Mouse (Mus musculus): ENCODE measurements around the gene Nacc1.
A peak's percentile ranks its signal among the peaks of the same experiment; 100 is the strongest.
"Not testable (repeated sequence)": the region's sequence is repeated elsewhere in the genome, so short reads cannot be mapped to it uniquely, and the experiment has no call there.

The Nacc1 gene

DNA sequence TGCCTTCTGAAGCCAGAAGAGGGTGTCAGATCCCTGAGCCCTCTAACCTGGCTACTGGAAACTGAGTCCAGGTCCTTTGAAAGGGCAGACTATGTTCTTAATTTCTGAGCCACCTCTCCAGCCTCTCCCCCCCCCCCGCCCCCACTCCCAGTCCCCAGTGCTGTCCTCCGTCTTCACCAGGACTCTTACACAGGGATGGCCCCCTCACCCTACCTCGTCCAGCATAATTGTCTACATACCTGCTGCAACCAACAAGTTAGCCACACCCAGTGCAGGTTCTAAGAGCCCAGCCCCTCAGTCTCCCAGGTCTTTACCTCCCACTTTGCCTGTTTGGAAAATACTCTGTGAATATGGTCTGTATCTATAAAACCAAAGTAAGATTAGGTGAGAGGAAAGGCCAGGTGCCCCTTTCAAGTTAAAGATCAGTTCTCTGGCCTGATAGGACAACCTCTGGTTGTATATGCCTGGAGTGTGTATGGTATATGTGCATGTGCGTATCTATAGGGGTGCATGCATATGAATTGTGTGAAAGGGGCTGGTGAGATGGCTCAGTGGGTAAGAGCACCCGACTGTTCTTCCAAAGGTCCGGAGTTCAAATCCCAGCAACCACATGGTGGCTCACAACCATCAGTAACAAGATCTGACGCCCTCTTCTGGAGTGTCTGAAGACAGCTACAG, 46.9 kb downstream of the Nacc1 start:
- no peak for DNase-seq (ENCODE audit: low read depth, low spot score)

DNA sequence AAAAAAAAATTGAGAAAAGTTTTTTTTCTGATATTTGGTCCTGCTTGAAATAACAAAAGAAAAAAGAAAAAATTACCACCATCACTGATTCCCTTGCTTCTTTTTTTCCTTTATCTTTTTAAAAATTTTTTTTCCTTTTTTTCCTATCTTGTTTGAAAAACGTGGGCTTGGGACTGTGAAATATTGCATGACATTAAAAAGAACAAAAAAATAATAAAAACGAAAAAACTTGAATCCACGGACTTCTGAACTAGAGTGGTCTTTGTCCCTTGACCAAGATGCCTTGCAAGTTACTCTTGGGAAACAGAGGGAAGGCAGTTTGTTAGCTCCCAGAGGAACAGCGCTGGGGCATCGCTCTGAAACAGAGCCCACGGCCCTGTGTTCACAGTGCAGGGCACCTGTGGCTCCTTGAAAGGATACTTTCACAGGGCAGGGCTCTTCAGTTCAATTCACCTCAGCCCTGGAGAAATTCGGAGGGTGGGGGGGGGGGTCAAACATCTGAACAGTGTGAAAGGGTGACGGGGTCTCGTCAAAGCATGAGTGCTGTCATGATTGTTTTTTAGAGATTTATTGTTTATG, 47.6 kb downstream of the Nacc1 start:
- no peak for DNase-seq (ENCODE audit: low read depth, low spot score)

DNA sequence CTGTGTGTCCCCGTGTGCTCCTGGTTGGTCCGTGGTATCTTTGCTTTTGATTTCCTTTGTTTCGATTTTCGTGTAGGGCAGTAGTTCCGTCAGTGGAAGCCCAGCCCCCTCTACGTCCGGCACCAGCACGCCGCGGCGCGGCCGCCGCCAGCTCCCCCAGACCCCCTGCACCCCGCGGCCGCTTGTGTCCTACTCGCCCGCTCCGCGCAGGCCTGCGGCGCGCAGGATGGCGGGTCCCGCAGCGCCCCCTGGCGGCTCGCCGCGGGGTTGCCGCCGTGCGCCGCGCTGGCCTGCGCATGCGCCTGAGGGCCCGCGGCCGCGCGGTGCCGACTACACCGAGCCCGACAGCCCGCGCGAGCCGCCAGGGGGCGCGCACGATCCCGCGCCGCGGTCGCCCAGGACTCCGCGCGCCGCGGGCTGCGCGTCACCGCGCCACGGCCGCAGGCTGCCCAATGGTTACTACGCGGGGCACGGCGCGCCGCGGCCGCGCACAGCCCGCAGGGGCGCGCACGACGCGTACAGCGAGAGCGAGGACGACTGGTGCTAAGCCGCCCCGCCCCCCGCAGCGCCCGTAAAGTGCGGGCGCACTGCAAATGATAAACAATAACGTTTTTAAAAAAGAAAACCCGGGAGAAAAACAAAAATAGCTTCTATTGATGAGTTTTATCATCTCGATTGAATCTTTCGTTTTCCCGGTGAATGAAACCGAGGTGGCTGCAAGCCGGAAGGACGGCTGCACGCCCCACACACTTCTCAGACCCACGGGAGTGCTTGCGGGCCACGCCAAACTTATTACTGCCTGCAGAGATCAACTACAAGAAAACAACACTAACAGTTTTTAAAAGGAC, 48.3 kb downstream of the Nacc1 start:
- DNase-seq (ENCODE audit: low read depth, low spot score) = peak; percentile 96

DNA sequence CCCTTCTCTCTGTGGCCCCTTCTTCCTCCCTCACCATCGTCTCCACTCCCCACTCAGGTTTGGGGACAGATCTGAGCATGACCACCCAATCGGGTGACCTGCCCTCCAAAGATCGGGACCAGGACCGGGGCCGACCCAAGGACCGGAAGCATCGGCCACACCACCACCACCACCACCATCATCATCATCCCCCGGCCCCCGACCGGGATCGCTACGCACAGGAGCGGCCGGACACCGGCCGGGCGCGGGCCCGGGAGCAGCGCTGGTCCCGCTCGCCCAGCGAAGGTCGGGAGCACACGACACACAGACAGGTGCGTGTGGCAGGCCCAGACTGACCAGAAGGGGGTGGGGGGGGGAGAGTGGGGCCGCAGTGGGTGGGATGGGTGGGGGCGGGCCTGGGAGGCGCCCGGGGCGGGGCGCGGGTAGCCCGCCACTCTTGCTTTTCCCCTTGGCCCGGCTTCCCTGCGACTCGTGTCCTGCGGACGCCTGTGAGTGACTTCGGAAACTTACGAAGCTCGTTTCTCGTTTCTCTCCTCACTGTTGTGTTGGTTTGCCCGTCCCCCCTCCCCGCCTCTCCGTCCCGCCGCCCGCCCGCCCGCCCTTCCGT, 49.0 kb downstream of the Nacc1 start:
- peak; percentile 33 for DNase-seq (ENCODE audit: low read depth, low spot score)

DNA sequence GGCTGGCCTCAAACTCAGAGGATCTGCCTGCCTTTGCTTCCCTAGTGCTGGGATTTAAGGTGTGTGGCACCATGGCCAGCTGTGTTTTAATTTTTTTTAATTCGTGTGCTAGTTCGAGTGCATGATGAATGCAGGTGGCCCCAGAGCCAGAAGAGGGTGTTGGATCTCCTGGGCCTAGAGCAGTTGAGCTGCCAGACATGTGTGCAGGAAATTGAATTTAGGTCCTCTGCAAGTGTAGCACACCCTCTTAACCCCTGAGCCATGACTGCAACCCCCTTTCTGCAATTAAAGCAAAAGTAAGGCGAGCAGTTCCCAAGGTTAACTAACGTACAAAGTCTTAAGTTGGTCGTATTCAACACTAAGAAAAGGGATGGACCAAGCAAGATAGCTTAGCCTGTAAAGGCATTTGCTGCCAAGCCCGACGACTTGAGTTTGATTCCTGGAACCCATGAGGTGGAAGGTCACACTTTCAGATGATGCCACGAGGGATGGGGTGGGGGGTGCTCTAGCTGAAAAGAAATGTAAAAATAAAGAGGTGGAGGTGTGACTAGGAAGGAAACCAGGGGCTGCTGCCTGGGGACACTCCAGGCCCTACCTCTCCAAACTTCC, 49.6 kb downstream of the Nacc1 start:
- DNase-seq (ENCODE audit: low read depth, low spot score) = peak; percentile 56

DNA sequence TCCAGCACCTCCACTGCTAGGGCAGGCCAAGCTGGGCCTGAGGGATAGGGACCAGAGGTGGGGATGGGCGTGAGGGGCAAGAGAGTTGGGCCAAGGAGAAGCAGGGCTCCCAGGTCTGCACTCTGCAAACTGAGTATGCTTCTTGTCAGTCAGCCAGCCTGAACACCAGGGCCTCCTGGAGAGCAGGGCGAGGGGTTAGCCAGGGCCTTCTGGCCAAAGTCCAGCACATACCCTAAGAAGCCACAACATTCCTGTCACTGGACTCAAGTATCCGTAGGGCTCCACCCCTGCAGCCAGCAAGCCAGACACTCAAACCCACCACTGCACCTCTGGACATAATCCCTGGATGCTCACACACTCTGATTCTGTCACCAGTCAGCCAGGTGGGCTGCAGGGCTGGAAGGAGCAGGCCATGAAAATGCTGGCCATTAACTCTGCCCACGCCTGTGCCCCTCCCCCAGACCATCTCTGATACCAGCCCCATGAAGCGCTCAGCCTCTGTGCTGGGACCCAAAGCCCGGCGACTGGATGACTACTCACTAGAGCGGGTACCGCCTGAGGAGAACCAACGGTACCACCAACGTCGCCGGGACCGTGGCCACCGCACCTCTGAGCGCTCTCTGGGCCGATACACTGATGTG, 51.5 kb downstream of the Nacc1 start:
- no peak for DNase-seq (ENCODE audit: low read depth, low spot score)

DNA sequence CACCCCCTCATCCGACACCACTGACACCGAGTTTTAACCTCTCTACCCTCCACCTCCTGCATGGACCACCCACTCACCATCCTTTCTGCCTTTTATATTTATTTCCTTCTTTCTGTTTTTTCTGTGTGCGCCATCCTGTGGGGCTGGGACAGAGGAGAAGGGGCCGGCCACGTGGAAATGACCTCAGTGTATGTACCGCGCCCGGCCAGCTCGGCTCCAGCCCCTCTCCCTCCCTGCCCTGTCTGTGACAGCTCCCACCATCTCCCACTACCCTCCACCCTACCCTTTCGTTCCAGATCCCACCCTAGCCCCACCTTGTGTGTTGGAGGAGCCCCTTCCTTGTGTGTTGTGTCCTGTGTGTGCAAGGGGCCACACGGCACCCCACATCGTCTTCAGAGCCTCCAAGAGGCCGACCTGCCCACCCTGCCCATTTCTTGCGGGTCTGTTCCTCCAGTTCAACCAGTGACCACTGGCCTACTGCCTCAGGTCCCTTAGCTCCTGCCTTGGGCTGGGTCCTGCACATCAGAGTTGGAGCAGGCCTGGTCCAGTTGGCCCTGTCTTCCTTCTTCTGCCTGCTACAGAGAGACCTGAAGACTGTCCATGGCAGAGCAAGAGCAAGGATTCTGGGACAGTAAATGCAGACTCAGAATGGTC, 52.1 kb downstream of the Nacc1 start:
- DNase-seq (ENCODE audit: low read depth, low spot score) = no peak

DNA sequence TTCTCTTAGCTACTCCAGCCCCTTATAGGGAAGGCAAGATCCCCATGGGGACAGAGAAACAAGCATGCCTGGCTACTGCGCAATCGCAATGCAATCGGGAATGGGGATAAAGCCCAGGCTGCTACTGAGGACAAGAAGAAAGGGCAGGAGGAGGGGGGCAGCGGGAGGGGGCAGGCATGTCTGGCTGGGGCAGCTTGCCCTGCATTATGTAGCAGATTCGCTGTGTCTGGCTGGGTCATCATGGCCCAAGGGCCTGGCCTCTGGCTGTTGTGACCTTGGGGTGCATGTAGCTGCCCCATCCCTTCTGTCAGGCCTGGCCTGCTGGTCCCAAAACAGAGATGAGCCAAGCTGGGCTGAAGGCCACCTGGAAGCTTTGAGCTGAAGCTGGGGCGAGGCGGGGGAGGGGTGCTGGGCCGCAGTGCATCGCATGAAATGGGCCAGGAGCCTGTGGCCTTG, 52.8 kb downstream of the Nacc1 start:
- no peak for DNase-seq (ENCODE audit: low read depth, low spot score)

DNA sequence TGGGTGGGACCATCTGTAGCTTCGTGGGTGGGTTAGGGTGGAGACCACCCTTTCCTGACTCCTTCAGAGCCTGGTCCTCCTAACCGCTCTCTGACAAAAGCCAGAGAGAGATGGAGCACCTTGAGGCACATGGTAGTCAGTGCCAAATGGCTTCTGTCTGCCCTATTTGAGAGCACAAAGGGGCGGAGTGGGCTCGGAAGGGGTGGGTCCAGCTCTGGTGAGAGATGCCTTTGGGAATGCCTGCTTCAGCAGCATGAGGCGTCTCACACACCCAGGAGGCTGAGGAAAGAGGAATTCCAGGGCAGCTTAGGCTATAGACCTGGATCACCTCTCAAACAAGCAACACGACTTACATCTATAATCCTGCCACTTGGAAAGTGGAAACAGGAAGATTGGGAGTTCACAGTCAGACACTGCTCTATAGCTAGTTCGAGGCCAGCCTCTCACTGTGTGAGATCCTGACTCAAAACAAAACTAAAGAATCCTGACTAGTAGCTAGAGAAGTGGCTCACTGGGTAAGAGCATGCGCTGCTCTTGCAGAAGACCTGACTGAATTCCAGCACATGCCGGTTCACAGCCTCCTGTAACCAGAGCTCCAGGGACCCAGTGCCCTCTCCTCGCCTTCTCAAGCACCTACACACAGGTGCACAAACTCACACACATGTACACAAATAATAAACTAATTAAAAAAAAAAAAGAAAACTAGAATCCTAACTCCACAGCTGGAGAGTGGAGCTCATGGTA, 53.6 kb downstream of the Nacc1 start:
- no peak for DNase-seq (ENCODE audit: low read depth, low spot score)

DNA sequence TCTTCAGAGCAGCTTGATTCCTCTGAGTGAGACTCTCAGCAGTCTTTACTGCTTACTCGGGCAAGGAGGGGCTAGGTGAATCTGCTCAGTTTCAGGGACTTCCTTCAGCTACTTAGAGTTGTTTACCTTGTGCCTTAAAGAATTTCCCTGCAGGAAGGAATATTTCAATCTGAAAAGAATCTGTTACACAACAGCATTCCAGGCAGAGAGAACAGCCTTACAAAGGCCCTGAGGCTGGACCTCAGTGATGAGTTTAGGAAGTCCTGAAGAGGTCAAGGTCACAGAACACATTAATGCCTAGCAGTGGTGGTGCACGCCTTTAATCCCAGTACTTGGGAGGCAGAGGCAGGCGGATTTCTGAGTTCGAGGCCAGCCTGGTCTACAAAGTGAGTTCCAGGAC, 55.8 kb downstream of the Nacc1 start:
- no peak for DNase-seq (ENCODE audit: low read depth, low spot score)

DNA sequence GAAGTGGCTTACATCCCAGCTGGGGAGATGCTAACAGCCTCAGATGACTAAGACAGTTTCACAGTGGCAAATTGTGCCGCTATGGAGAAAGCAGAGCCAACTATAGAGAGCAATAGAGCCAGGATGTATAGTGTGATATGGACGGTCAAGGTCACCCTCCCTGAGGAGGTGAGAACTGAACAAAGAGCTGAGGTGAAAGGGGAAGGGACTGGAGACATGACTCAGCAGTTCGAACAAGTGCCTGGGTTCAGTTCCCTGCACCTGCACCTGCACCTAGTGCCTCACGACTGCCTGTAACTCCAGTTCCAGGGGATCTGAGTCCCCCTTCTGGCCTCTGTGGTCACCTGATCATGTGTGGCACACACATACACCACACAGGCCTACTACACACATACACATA, 57.5 kb downstream of the Nacc1 start:
- DNase-seq (ENCODE audit: low read depth, low spot score) = no peak

DNA sequence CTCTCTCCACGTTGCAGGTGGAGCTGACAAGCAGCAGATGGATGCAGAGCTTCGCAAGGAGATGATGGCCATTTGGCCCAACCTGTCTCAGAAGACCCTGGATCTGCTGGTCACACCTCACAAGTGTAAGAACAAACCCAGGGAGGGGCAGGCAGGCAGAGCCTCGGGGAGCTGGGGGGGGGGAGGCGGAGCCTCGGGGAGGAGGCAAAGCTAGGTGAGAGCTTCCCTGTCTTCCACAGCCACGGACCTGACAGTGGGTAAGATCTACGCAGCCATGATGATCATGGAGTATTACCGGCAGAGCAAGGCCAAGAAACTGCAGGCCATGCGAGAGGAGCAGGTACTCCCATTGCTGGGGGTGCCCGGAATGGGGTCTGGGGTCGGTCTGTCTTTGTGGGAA, 58.1 kb downstream of the Nacc1 start:
- DNase-seq (ENCODE audit: low read depth, low spot score) = no peak

DNA sequence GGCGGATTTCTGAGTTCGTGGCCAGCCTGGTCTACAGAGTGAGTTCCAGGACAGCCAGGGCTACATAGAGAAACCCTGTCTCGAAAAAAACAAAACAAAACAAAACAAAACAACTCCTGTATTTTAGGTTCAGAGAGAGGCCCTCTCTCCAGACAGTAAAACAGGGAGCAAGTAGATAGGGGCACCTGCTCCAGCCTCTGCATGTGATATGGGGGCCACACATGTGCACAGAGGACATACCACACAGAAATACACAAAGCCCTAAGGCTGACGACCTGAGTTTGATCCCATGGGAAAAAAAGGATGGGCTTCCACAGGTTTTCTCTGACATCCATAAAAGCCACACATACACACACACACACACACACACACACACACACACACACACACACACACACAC, 64.2 kb downstream of the Nacc1 start:
- DNase-seq (ENCODE audit: low read depth, low spot score) = not testable (repeated sequence)

DNA sequence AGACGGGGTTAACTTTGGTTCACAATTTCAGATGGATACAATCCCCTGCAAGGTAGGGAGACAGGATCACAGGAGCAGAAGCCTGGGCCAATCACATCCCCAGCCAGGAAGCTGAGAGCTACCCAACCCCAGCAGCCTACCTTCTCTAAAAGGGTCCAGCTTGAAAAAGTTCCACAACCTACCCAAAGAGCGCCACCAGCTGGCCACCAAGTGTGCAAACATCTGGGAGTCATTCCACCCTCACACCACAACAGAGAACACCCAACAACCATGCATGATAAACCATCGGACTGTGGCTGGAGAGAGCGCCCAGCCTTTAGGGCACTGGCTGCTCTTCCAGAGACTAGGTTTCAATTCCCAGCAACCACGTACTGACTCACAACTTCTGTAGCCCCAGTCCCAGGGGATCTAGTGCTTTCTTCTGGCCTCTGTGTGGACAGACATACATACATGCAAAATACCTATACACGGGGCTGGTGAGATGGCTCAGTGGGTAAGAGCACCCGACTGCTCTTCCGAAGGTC, 66.5 kb downstream of the Nacc1 start:
- DNase-seq (ENCODE audit: low read depth, low spot score) = no peak
